Mouse (Mus musculus) testis, adult 2 months (tissue): ENCODE data around the gene Rpl15.
"Not testable (repeated sequence)": the region's sequence is repeated elsewhere in the genome, so short reads cannot be mapped to it uniquely, and the experiment has no call there.

Experiments used
- CTCF ChIP-seq: fragments of 200-500 bp; IDR thresholded peaks from 2 replicates; pipeline ENCODE4 v1.5.1; 2012; ENCODE audit warnings: low read depth, mild to moderate bottlenecking, inconsistent platforms, low read length, moderate library complexity; ENCODE audit not compliant: control insufficient read depth, insufficient read depth, insufficient replicate concordance
- POLR2A ChIP-seq: fragments of 200-500 bp; IDR thresholded peaks from 2 replicates; pipeline ENCODE4 v1.6.1; 2012; ENCODE audit warnings: low read depth, mild to moderate bottlenecking, inconsistent platforms, low read length, moderate library complexity; ENCODE audit not compliant: control insufficient read depth

DNA sequence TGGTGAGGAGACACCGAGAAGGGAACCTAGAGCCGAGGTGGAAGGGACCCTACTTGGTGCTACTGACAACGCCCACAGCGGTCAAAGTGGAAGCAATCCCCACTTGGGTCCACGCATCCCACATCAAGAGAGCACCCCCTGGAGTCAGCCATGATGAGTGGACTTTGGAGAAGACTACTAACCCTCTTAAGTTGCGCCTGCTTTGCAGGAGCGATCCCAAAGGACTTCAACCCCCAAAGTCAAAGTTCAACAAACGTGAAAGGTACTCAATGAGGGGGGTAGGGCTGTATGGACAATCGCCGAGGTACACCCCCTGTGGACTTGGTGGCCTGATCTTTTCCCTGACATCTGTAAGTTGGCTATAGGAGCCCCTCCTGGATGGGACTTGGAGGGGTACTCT is 41.4 kb downstream of the Rpl15 start:
- not testable (repeated sequence) for TF ChIP-seq POLR2A, CTCF
